Mouse (Mus musculus) hindbrain, embryonic 11.5 days (tissue): ENCODE results near the gene Sergef. TPM values are rescaled to one million over a fixed set of nuclear protein-coding genes. Genes with fewer than 3 reads are reported as not detected.
A peak's percentile ranks its signal among the peaks of the same experiment; 100 is the strongest.

Source experiments
- ATAC-seq: fragments of 200-750 bp; cut with Nextera tagmentation; 2 replicates; pipeline ENCODE4 v1.8.0; 2017; ENCODE audit warnings: mild to moderate bottlenecking, moderate TSS enrichment, moderate library complexity; ENCODE audit not compliant: low FRiP score
- DNase-seq: peaks from one replicate; pipeline ENCODE4 v3.0.0-alpha.2; 2015; ENCODE audit warnings: low spot score
- H3K27ac ChIP-seq: fragments of 300-500 bp; sonication (generic); 2 replicates; pipeline ENCODE4 v1.5.1; 2014; ENCODE audit warnings: mild to moderate bottlenecking, low read depth, low read length
- H3K27me3 ChIP-seq: fragments of 300-500 bp; sonication (generic); 2 replicates; pipeline ENCODE4 v1.6.1; 2014; ENCODE audit warnings: mild to moderate bottlenecking, low read length, moderate library complexity, mixed read lengths; ENCODE audit not compliant: control insufficient read depth, insufficient read depth
- H3K36me3 ChIP-seq: fragments of 300-500 bp; sonication (generic); 2 replicates; pipeline ENCODE4 v1.6.1; 2014; ENCODE audit warnings: mild to moderate bottlenecking, low read length, moderate library complexity, mixed read lengths; ENCODE audit not compliant: control insufficient read depth, insufficient read depth
- H3K4me1 ChIP-seq: fragments of 300-500 bp; sonication (generic); replicated peaks from 2 replicates; pipeline ENCODE4 v1.6.1; 2014; ENCODE audit warnings: low read length, mixed read lengths; ENCODE audit not compliant: control insufficient read depth, insufficient read depth
- H3K4me2 ChIP-seq: fragments of 300-500 bp; sonication (generic); replicated peaks from 2 replicates; pipeline ENCODE4 v1.6.1; 2014; ENCODE audit warnings: mild to moderate bottlenecking, low read depth, low read length
- H3K4me3 ChIP-seq: fragments of 300-500 bp; sonication (generic); 2 replicates; pipeline ENCODE4 v1.5.1; 2014; ENCODE audit warnings: low read depth, low read length
- H3K9ac ChIP-seq: fragments of 300-500 bp; sonication (generic); 2 replicates; pipeline ENCODE4 v1.6.1; 2014; ENCODE audit warnings: low read depth, low read length
- H3K9me3 ChIP-seq: fragments of 300-500 bp; sonication (generic); 2 replicates; pipeline ENCODE4 v1.6.1; 2016; ENCODE audit warnings: low read length; ENCODE audit not compliant: control insufficient read depth
- WGBS: fragments of 180-500 bp; shearing (Covaris S2); extraction: QIAGEN DNeasy Blood & Tissue Kit; methylation state at CpG from one replicate; pipeline ENCODE4 v1.1.7; 2014; 5-methylcytosine and 5-hydroxymethylcytosine counted together
- polyA plus RNA-seq: library from polyadenylated mRNA; unstranded; fragments of >200 nt; fragmentation: Nextera tagmentation; extraction: Ambion mirVana; gene quantifications from 2 replicates; pipeline ENCODE4 v1.2.1, GENCODE M21; 2014

Gene Sergef
- polyA plus RNA-seq, 1 experiment from 2014 or later, result 16.0 TPM

GRCm38 (mm10) chr7:46551173-46551572 is 88.4 kb downstream of the Sergef start:
- Histone ChIP-seq H3K27ac (no peak overlapping the region), H3K27me3 (no peaks in the 10 kb centered on the region), H3K9ac (no peak overlapping the region), H3K9me3 (no peaks in the 10 kb centered on the region), H3K36me3 (no peaks in the 10 kb centered on the region), H3K4me3 (no peak overlapping the region), H3K4me2 (no peak overlapping the region), H3K4me1 (0 out of 2 replicates have a peak, but pooled peaks cover 3% of the 10 kb centered on the region)
- WGBS, result 86% methylated on average over 7 of the region's 7 CpGs
- DNase-seq (no peak), ATAC-seq (no peak)

DNA sequence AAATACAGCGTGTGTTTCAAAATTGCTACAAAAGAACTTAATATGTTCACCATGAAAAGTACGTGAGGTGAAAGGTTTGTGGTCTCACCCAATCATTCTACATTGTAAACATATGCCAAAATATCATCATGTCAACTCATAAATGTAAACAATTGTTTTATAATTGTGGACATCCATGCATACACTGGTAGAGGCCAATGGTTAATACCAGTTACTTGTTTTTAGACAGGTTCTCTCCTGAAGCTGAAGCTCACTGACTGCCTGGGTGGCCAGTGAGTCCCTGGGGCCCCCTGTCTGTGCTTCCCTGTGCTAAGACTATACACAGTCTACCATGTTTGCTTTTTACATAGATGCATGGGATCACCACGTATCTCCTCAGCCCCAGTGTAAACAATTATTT is 91.5 kb downstream of the Sergef start:
- 88% methylated on average over 3 of the region's 3 CpGs for WGBS
- no peak for DNase-seq
- 0 out of 2 replicates have a peak, but pooled peaks cover 3% of the 10 kb centered on the region for H3K4me1 ChIP-seq

GRCm38 (mm10) chr7:46547642-46548041 is 92.0 kb downstream of the Sergef start:
- Histone ChIP-seq H3K36me3 (no peaks in the 10 kb centered on the region), H3K4me1 (0 out of 2 replicates have a peak, but pooled peaks cover 3% of the 10 kb centered on the region), H3K9ac (no peak overlapping the region), H3K4me2 (no peak overlapping the region), H3K4me3 (no peak overlapping the region), H3K27ac (no peak overlapping the region), H3K9me3 (no peaks in the 10 kb centered on the region), H3K27me3 (no peaks in the 10 kb centered on the region)
- ATAC-seq (no peak), DNase-seq (no peak)
- 93% methylated on average over 3 of the region's 3 CpGs for WGBS

More for the DNA sequence above, 91.5 kb downstream of the Sergef start:
- H3K27ac ChIP-seq, result no peak overlapping the region
- H3K9me3 ChIP-seq, result no peaks in the 10 kb centered on the region
- no peak overlapping the region for H3K4me3 ChIP-seq
- no peaks in the 10 kb centered on the region for H3K27me3 ChIP-seq
- H3K4me2 ChIP-seq, result no peak overlapping the region
- ATAC-seq, result no peak
- H3K36me3 ChIP-seq, result no peaks in the 10 kb centered on the region
- H3K9ac ChIP-seq, result no peak overlapping the region

DNA sequence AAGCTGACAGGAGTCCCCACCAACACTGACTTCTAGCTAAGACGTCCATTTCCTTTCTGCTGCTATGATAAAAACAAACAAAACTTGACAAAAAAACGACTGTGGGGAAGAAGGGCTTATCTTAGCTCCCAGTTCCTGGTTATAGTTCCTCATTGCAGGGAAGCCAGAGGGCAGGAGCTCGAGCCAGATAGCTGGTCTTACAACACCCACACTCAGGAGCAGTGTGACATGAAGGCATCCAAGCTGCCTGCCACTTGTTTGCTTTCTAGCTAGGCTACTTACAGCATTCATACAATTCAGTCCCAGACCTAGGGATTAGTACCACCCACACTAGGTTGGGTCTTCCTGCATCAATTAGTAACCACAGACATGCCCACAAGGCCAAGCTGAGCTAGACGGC is 93.1 kb downstream of the Sergef start:
- H3K27me3 ChIP-seq, result no peaks in the 10 kb centered on the region
- H3K36me3 ChIP-seq, result no peaks in the 10 kb centered on the region
- WGBS, result 55% methylated on average over 4 of the region's 4 CpGs
- H3K27ac ChIP-seq, result no peak overlapping the region
- no peak overlapping the region for H3K4me2 ChIP-seq
- no peak overlapping the region for H3K9ac ChIP-seq
- no peak for DNase-seq
- ATAC-seq, result no peak
- H3K4me1 ChIP-seq, result no peaks in the 10 kb centered on the region
- no peaks in the 10 kb centered on the region for H3K9me3 ChIP-seq
- no peak overlapping the region for H3K4me3 ChIP-seq

- ATAC-seq (no peak), DNase-seq (no peak)
- no peaks in the 10 kb centered on the region for H3K27me3 ChIP-seq
- no peaks in the 10 kb centered on the region for H3K4me1 ChIP-seq
- no peak overlapping the region for H3K4me2 ChIP-seq
- H3K9me3 ChIP-seq, result no peaks in the 10 kb centered on the region
- H3K27ac ChIP-seq, result no peak overlapping the region
- WGBS, result 85% methylated on average over 12 of the region's 12 CpGs
- H3K4me3 ChIP-seq, result no peak overlapping the region
- H3K9ac ChIP-seq, result no peak overlapping the region
- no peaks in the 10 kb centered on the region for H3K36me3 ChIP-seq
Observed at GRCm38 (mm10) chr7:46544195-46544641, 95.4 kb downstream of the Sergef start.

GRCm38 (mm10) chr7:46542117-46542516 is 97.5 kb downstream of the Sergef start:
- H3K27me3 ChIP-seq, result no peaks in the 10 kb centered on the region
- H3K4me3 ChIP-seq, result no peak overlapping the region
- H3K36me3 ChIP-seq, result no peaks in the 10 kb centered on the region
- H3K27ac ChIP-seq, result no peak overlapping the region
- no peak overlapping the region for H3K4me2 ChIP-seq
- no peaks in the 10 kb centered on the region for H3K4me1 ChIP-seq
- ATAC-seq, result no peak
- 87% methylated on average over 3 of the region's 3 CpGs for WGBS
- no peak overlapping the region for H3K9ac ChIP-seq
- H3K9me3 ChIP-seq, result no peaks in the 10 kb centered on the region
- no peak for DNase-seq

DNA sequence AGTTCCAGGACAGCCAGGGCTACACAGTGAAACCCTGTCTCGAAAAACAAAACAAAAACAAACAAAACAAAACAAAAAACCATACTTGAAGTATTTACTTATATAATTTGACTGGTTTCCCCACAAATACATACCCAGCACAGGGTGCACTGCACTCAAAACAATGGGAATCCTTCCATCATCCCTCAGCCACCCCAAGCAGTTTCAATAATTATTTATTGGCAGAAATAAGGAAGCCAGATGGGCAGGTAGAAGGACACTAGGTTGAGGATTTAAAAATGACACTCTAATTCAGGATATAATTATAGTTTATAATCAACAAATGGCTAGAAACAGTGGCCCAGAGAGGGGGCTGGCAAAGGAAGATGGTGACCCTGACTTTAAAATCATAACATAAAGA is 99.0 kb downstream of the Sergef start:
- H3K36me3 ChIP-seq, result no peaks in the 10 kb centered on the region
- DNase-seq (no peak), ATAC-seq (no peak)
- H3K4me1 ChIP-seq, result no peaks in the 10 kb centered on the region
- H3K9me3 ChIP-seq, result no peaks in the 10 kb centered on the region
- no peak overlapping the region for H3K4me3 ChIP-seq
- H3K4me2 ChIP-seq, result no peak overlapping the region
- H3K9ac ChIP-seq, result no peak overlapping the region
- 71% methylated on average over 1 of the region's 1 CpGs for WGBS
- H3K27me3 ChIP-seq, result no peaks in the 10 kb centered on the region
- no peak overlapping the region for H3K27ac ChIP-seq

DNA sequence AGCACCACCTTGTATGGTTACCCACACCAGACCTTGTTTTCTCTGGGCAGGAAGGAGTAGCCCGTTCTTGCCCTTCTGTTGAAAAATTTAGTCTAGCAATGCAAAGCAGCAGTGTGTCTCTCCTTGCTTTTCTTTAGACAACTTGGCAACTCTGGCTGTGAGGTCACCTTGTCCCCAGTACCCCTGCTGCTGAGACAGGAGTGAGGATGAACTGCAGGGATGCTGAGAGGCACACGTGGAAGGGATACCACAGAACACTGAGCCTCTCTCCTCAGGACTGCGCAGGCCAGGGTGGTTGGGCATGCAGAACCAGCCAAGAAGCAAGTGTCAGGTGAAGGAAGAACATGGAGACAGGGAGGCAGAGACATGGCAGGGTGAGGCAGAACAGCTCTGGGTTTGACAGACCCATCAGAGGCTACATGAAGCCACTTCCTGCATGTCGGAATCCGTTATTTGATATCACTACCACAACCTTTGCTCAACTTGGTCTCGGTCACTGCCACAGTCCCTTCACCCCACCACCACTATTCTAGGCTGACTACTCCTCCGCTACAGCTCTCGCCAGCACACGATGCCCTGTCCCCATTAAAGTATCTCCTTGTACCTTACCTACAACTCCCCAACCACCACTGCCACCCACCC is 103.0 kb downstream of the Sergef start:
- Histone ChIP-seq H3K4me3 (no peak overlapping the region), H3K4me2 (no peak overlapping the region), H3K36me3 (no peaks in the 10 kb centered on the region), H3K4me1 (0 out of 2 replicates have a peak, but pooled peaks cover 4% of the 10 kb centered on the region), H3K9me3 (no peaks in the 10 kb centered on the region), H3K27ac (no peak overlapping the region), H3K9ac (no peak overlapping the region), H3K27me3 (no peaks in the 10 kb centered on the region)
- DNase-seq, result no peak
- ATAC-seq, result no peak
- 87% methylated on average over 9 of the region's 9 CpGs for WGBS

DNA sequence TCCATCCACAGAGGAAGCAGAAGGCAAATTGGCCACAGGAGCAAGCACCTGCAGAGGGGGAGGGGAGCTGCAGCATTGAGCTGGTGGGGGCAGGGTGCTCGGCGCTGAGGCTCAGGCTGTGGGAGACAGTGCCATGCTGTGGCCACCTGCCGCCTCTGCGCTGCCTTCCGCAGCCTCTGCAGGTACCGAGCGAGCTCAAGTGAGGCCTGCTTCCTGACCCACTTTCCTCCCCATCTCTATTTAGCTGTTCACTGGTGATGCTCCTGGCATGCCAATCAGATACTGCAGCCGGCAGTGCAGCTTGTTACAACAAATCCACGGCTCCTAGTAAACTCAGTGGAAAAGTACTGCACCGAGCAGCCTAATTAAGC is 104.2 kb downstream of the Sergef start:
- Histone ChIP-seq H3K9me3 (no peaks in the 10 kb centered on the region), H3K4me1 (0 out of 2 replicates have a peak, but pooled peaks cover 4% of the 10 kb centered on the region), H3K27me3 (no peaks in the 10 kb centered on the region), H3K4me3 (no peak overlapping the region), H3K4me2 (no peak overlapping the region), H3K9ac (no peak overlapping the region), H3K27ac (no peak overlapping the region), H3K36me3 (no peaks in the 10 kb centered on the region)
- peak; percentile 48 for DNase-seq
- ATAC-seq, result peak; percentile 72
- WGBS, result 28% methylated on average over 10 of the region's 10 CpGs
